ENCODE assay signal across 20 mouse cellular contexts in the genomic region with DNA sequence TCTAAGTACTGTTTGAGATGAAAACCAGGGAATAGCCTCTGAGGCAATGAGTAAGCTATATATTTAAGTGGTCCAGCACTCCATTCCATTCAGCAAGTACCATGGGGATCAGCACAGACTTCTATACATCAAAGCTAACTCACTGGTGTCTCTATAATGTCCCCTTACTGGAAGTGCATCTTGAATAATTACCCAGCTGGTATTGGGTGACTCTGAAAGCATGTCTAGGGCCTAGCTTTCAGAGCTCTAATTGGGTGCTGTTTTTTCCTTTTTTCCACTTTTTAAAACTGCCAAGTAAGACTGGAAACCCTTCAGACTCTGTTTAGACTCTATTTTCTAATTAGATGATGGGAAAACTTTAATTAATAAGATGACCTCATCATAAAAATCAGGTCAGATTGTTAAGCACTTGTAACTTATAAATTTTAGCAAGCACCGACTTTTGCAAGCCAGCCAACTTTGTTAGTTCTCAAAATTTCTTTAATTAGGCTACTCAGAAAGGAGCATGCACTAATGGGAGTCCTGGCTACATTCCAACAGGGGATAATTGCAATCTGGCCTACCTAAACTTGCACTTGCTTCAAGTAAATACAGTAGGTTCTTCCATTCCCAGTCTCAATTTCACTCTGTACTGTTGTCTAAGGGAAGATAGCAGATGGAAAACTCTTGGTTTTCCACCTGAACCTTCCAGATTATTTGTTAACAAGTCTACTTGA. TPM values are rescaled to one million over a fixed set of nuclear protein-coding genes. Genes with fewer than 3 reads are reported as not detected.
DNase-seq lines count a peak whose midpoint lies in the region; ATAC-seq and TF ChIP-seq lines count a peak whose summit lies in the region.
"Had no signal": no experiment of that assay in that cellular context is flagged by ENCODE, and none has a peak within 500 bp of the region (broad histone marks: within the 10 kb centered on the region; RNA-seq: fewer than 3 reads in every experiment).

No protein-coding gene starts in this region.

- H3K9ac ChIP-seq in hindbrain, postnatal 0 days (replicated peaks; ENCODE audit: low read length), result no peak overlapping the region
- no peak overlapping the region for H3K9ac ChIP-seq in hindbrain, embryonic 12.5 days
- no peak overlapping the region for H3K9ac ChIP-seq in midbrain, embryonic 14.5 days (replicated peaks; ENCODE audit: low read length)
- H3K9ac ChIP-seq in midbrain, embryonic 15.5 days, result no peak overlapping the region
- H3K9ac ChIP-seq in forebrain, embryonic 12.5 days, result no peak overlapping the region
- H3K9ac ChIP-seq in forebrain, postnatal 0 days, result no peak overlapping the region
- H3K9ac ChIP-seq: embryonic facial prominence, embryonic 12.5 days; heart, embryonic 12.5 days; intestine, embryonic 15.5 days; lung, embryonic 14.5 days had no signal

- no peak for ATAC-seq in hindbrain, postnatal 0 days
- ATAC-seq in hindbrain, embryonic 12.5 days (ENCODE audit: low FRiP score), result no peak
- no peak for ATAC-seq in midbrain, embryonic 14.5 days (ENCODE audit: low FRiP score, low TSS enrichment)
- ATAC-seq in midbrain, embryonic 15.5 days (replicated peaks), result no peak
- ATAC-seq in forebrain, embryonic 12.5 days (ENCODE audit: low FRiP score), result peak; percentile 93
- ATAC-seq in forebrain, postnatal 0 days, result peak; percentile 54; the same call in 1 of the 2 replicates
- ATAC-seq: CD4-positive, CD25-positive, alpha-beta regulatory T cell, adult 4 months; intestine, embryonic 15.5 days had no signal

- peak; percentile 62 for DNase-seq in hindbrain, postnatal 0 days (ENCODE audit: low spot score)
- DNase-seq in midbrain, embryonic 14.5 days, result peak; percentile 22
- peak; percentile 66 for DNase-seq in forebrain, postnatal 0 days
- DNase-seq in adrenal gland, postnatal 36 days, result no peak
- DNase-seq: adrenal gland, adult 8-10 months; heart, postnatal 36 days; kidney, postnatal 10 days; liver; lung, embryonic 14.5 days; thymus, postnatal 25 days had no signal

- H3K36me3 ChIP-seq in hindbrain, postnatal 0 days (ENCODE audit: insufficient read depth, low read length), result no peaks in the 10 kb centered on the region
- no peaks in the 10 kb centered on the region for H3K36me3 ChIP-seq in hindbrain, embryonic 12.5 days
- no peaks in the 10 kb centered on the region for H3K36me3 ChIP-seq in midbrain, embryonic 14.5 days (ENCODE audit: control insufficient read depth, insufficient read depth, low read length)
- H3K36me3 ChIP-seq in midbrain, embryonic 15.5 days (replicated peaks), result no peaks in the 10 kb centered on the region
- H3K36me3 ChIP-seq in forebrain, embryonic 12.5 days (replicated peaks), result no peaks in the 10 kb centered on the region
- H3K36me3 ChIP-seq in forebrain, postnatal 0 days (ENCODE audit: insufficient read depth), result no peaks in the 10 kb centered on the region
- H3K36me3 ChIP-seq: embryonic facial prominence, embryonic 12.5 days; heart, embryonic 12.5 days; intestine, embryonic 15.5 days had no signal

- 39% methylated on average over 1 of the region's 1 CpGs for WGBS in hindbrain, postnatal 0 days
- 82% methylated on average over 1 of the region's 1 CpGs for WGBS in hindbrain, embryonic 12.5 days
- 90% methylated on average over 1 of the region's 1 CpGs for WGBS in midbrain, embryonic 14.5 days
- 80% methylated on average over 1 of the region's 1 CpGs for WGBS in midbrain, embryonic 15.5 days
- WGBS in forebrain, embryonic 12.5 days, result 50% methylated on average over 1 of the region's 1 CpGs
- 18% methylated on average over 1 of the region's 1 CpGs for WGBS in forebrain, postnatal 0 days

- TF ChIP-seq CTCF in hindbrain, postnatal 0 days (IDR thresholded peaks at IDR 0.05; ENCODE audit: low read depth), result no peak
- no peak for TF ChIP-seq CTCF in forebrain, postnatal 0 days (IDR thresholded peaks at IDR 0.05; ENCODE audit: low read depth)

- H3K4me2 ChIP-seq in hindbrain, postnatal 0 days (ENCODE audit: low read depth, low read length), result no peak overlapping the region
- H3K4me2 ChIP-seq in hindbrain, embryonic 12.5 days (replicated peaks), result no peak overlapping the region
- no peak overlapping the region for H3K4me2 ChIP-seq in midbrain, embryonic 14.5 days (ENCODE audit: low read length)
- H3K4me2 ChIP-seq in midbrain, embryonic 15.5 days, result no peak overlapping the region
- no peak overlapping the region for H3K4me2 ChIP-seq in forebrain, embryonic 12.5 days
- no peak overlapping the region for H3K4me2 ChIP-seq in forebrain, postnatal 0 days (ENCODE audit: low read depth)
- H3K4me2 ChIP-seq: embryonic facial prominence, embryonic 12.5 days; heart, embryonic 12.5 days; intestine, embryonic 15.5 days; lung, embryonic 14.5 days had no signal

- H3K27me3 ChIP-seq in hindbrain, postnatal 0 days (ENCODE audit: insufficient read depth, low read length), result no peaks in the 10 kb centered on the region
- H3K27me3 ChIP-seq in hindbrain, embryonic 12.5 days, result no peaks in the 10 kb centered on the region
- H3K27me3 ChIP-seq in midbrain, embryonic 14.5 days (ENCODE audit: control insufficient read depth, insufficient read depth, low read length), result no peaks in the 10 kb centered on the region
- no peaks in the 10 kb centered on the region for H3K27me3 ChIP-seq in midbrain, embryonic 15.5 days (replicated peaks)
- no peaks in the 10 kb centered on the region for H3K27me3 ChIP-seq in forebrain, embryonic 12.5 days
- H3K27me3 ChIP-seq in forebrain, postnatal 0 days (ENCODE audit: insufficient read depth, low read length), result no peaks in the 10 kb centered on the region
- H3K27me3 ChIP-seq: embryonic facial prominence, embryonic 12.5 days; heart, embryonic 12.5 days; intestine, embryonic 15.5 days had no signal

- no peak overlapping the region for H3K4me3 ChIP-seq in hindbrain, postnatal 0 days (ENCODE audit: low read length)
- H3K4me3 ChIP-seq in hindbrain, embryonic 12.5 days, result no peak overlapping the region
- H3K4me3 ChIP-seq in midbrain, embryonic 14.5 days (replicated peaks; ENCODE audit: low read depth, low read length), result no peak overlapping the region
- H3K4me3 ChIP-seq in midbrain, embryonic 15.5 days, result no peak overlapping the region
- H3K4me3 ChIP-seq in forebrain, embryonic 12.5 days (replicated peaks), result no peak overlapping the region
- H3K4me3 ChIP-seq in forebrain, postnatal 0 days (ENCODE audit: low read depth, low read length), result no peak overlapping the region
- H3K4me3 ChIP-seq: embryonic facial prominence, embryonic 12.5 days; heart, embryonic 12.5 days; intestine, embryonic 15.5 days had no signal

- no peak overlapping the region for H3K27ac ChIP-seq in hindbrain, postnatal 0 days
- no peak overlapping the region for H3K27ac ChIP-seq in hindbrain, embryonic 12.5 days
- no peak overlapping the region for H3K27ac ChIP-seq in midbrain, embryonic 14.5 days (replicated peaks; ENCODE audit: low read depth, low read length)
- H3K27ac ChIP-seq in midbrain, embryonic 15.5 days, result no peak overlapping the region
- no peak overlapping the region for H3K27ac ChIP-seq in forebrain, embryonic 12.5 days
- no peak overlapping the region for H3K27ac ChIP-seq in forebrain, postnatal 0 days (ENCODE audit: low read depth, low read length)
- H3K27ac ChIP-seq: embryonic facial prominence, embryonic 12.5 days; intestine, embryonic 15.5 days; macrophage; stomach, postnatal 0 days had no signal

- H3K4me1 ChIP-seq in hindbrain, postnatal 0 days (ENCODE audit: insufficient read depth, low read length), result no peaks in the 10 kb centered on the region
- no peaks in the 10 kb centered on the region for H3K4me1 ChIP-seq in hindbrain, embryonic 12.5 days
- H3K4me1 ChIP-seq in midbrain, embryonic 14.5 days (ENCODE audit: control insufficient read depth, insufficient read depth, low read length), result no peaks in the 10 kb centered on the region
- H3K4me1 ChIP-seq in midbrain, embryonic 15.5 days, result no peaks in the 10 kb centered on the region
- H3K4me1 ChIP-seq in forebrain, embryonic 12.5 days, result no peaks in the 10 kb centered on the region; the same call in 1 of the 2 replicates
- H3K4me1 ChIP-seq in forebrain, postnatal 0 days (ENCODE audit: insufficient read depth), result no peaks in the 10 kb centered on the region
- H3K4me1 ChIP-seq: embryonic facial prominence, embryonic 12.5 days; heart, embryonic 12.5 days; intestine, embryonic 15.5 days had no signal

- peaks cover 3% of the 10 kb centered on the region; the same call in 1 of the 2 replicates for H3K9me3 ChIP-seq in hindbrain, postnatal 0 days (ENCODE audit: low read length)
- no peaks in the 10 kb centered on the region for H3K9me3 ChIP-seq in hindbrain, embryonic 12.5 days (replicated peaks)
- no peaks in the 10 kb centered on the region for H3K9me3 ChIP-seq in midbrain, embryonic 14.5 days (ENCODE audit: control insufficient read depth, low read length)
- H3K9me3 ChIP-seq in midbrain, embryonic 15.5 days, result 0 out of 2 replicates have a peak, but pooled peaks cover 3% of the 10 kb centered on the region
- H3K9me3 ChIP-seq in forebrain, embryonic 12.5 days, result no peaks in the 10 kb centered on the region
- H3K9me3 ChIP-seq in forebrain, postnatal 0 days (ENCODE audit: low read length), result no peaks in the 10 kb centered on the region
- H3K9me3 ChIP-seq: embryonic facial prominence, embryonic 12.5 days; intestine, embryonic 15.5 days had no signal

RNA-seq across cellular contexts. Expression of gene Nkain2, which starts 19.4 kb away (rescaled TPM):
- 31.6 and 33.4 TPM in 2 replicates for total RNA-seq in hindbrain, postnatal 0 days (2014; rRNA removed)
- 12.3 and 12.8 TPM in 2 replicates for polyA plus RNA-seq in hindbrain, postnatal 0 days (2015; fragmentation: Nextera tagmentation; extraction: Ambion mirVana)
- 4.1 and 5.3 TPM in 2 replicates for polyA plus RNA-seq in hindbrain, embryonic 12.5 days (2016; fragmentation: Nextera tagmentation; extraction: Ambion mirVana)
- polyA plus RNA-seq in midbrain, embryonic 14.5 days (2014; fragmentation: Nextera tagmentation; extraction: Ambion mirVana), result 13.6 and 25.6 TPM in 2 replicates
- 13.5 and 15.4 TPM in 2 replicates for polyA plus RNA-seq in midbrain, embryonic 15.5 days (2015; fragmentation: Nextera tagmentation; extraction: Ambion mirVana)
- polyA plus RNA-seq in forebrain, embryonic 12.5 days (2016; fragmentation: Nextera tagmentation; extraction: Ambion mirVana), result 4.9 and 6.0 TPM in 2 replicates
- 85.0 and 90.1 TPM in 2 replicates for total RNA-seq in forebrain, postnatal 0 days (2014; rRNA removed)
- 24.7 and 25.9 TPM in 2 replicates for polyA plus RNA-seq in forebrain, postnatal 0 days (2015; fragmentation: Nextera tagmentation; extraction: Ambion mirVana)
- under 1 TPM; 0.17 to 0.26 TPM for total RNA-seq in adrenal gland, postnatal 36 days (2021)
- total RNA-seq: heart, postnatal 36 days; MEL had no signal
- polyA plus RNA-seq: macrophage had no signal

Comparison
In these comparisons a context has a peak if more than half of its experiments do, and no peak if none do; other contexts are left out.
1. ATAC-seq: peak in forebrain, embryonic 12.5 days (single experiment) and forebrain, postnatal 0 days (single experiment); none in hindbrain, postnatal 0 days (single experiment), hindbrain, embryonic 12.5 days (single experiment), midbrain, embryonic 14.5 days (single experiment) and midbrain, embryonic 15.5 days (single experiment).
2. DNase-seq: peak in hindbrain, postnatal 0 days (single experiment), midbrain, embryonic 14.5 days (single experiment) and forebrain, postnatal 0 days (single experiment); none in adrenal gland, postnatal 36 days (0 of 2).